Mouse (Mus musculus): ENCODE data around the gene Ccdc163. TPM values are rescaled to one million over a fixed set of nuclear protein-coding genes. Genes with fewer than 3 reads are reported as not detected.

Gene Ccdc163
- polyA plus RNA-seq, 3 experiments from 2014 or later: 29.3 to 64.8 (median 54.4) TPM

DNA sequence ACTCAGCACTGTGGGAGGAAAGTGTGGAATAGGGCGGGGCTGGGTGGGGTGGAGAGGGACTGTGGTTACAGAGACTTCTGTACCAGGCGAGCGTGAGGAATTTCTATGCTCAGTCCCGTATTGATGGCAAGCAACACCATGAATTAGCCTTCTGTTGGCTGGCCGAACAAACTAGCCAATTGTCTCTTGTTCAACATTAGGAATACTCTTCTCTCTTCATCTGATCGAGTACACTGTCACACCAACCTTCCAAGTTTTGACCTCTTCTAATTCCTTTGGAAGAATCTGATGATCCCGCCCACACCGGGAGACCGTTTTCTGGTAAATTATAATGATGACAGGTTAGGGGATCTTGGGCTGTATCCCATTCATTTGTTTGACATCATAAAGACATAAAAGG is 643 bp upstream of the Ccdc163 start:
- ATAC-seq: no peak

- no peak for ATAC-seq
Observed at GRCm38 (mm10) chr4:116708791-116709390, 582 bp downstream of the Ccdc163 start.

DNA sequence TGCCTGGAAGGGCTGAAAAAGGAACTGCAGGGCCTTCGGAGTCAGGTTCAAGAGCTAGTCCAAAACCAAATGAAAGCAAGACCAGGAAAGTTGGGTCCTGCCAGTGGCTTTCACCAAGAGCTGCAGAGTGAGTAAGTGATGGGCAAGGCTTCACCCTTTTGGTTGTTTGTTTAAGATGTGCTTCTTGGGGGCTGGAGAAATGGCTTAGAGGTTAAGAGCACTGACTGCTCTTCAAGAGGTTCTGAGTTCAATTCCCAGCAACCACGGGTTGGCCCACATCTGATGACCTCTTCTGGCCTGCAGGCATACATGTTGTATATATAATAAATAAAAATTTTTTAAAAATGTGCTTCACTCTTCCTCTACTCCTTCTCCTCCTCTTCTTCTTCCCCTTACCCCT is 1.8 kb downstream of the Ccdc163 start:
- no peak for ATAC-seq

DNA sequence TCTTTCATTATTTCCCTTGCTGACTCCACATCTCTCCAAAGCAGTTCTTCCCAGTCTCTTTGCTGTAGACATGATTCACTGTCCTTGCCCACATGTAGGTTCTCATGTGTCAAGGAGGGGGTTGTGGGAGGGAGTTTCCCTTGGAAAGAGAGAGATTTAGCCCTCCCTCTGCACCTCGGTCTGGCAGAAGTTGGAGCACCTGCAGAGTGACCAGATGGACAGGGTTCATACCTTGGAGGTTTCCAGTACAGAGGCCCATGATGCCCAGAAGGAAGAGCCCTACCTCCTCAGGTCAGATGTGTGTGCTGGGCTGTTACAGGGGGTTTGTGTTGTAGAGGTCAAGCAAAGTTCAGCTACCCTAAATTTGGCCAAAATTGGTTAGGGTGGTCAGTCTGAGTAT is 4.2 kb downstream of the Ccdc163 start:
- ATAC-seq: no peak

DNA sequence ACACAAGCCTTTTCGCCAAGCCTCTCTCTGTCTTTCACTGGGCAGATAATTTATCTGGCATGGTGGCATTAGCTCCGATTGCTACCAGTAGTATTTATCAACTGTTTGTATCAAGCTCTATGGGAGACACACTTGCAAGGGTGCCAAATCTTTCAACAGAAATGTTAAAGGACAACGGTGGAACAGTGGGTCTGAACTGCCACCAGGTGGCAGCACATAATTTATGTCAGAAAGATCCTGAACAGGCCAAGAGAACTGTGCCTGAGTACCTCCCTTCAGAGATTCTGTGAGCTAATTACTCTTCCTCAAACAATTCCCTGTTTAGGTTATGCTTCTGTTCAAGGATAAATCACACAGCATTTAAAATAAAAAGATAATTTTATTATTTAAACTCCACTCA is 11.1 kb downstream of the Ccdc163 start:
- peak; percentile 27 for ATAC-seq

DNA sequence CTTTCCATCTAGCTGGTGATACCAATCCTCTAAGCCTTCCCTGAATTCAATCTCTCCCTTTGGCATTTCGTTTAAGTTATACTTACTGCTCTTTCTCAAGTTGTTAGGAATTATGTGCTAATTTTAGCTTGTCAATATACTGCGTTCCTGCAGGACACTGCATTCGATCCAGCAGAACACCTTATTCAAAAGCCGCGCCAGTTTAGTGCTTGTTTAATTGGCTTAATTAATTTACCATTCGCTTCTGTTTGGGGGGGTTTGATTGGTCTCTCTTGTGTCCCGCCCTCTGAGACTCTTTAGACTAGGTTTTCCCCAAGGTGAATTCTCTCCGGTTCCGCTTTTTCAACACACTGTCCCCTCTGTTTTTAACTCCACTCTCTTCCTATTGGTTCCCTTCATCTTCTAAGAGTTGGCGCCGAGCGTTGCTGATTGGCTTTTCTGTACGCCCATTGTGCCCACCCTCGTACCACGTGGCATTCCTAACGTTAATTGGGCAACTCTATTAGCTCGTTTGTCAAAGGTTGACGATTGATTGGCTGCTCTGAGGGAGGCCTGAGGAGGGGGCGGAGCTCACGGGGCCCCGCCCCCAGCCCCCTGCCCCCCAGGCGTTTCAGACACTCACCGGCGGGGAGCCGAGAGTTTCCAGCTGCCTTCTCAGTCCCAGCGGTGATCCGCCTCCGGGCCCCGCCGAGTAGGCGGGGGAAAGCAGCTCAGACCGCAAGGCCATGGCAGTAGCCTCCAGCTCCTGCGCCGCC is 12.2 kb downstream of the Ccdc163 start, which contains the start of gene Tesk2:
TSS of gene Tesk2 (plus strand) at position 606 of the 755 bp plus-strand sequence.
- ATAC-seq: peak; percentile 96

DNA sequence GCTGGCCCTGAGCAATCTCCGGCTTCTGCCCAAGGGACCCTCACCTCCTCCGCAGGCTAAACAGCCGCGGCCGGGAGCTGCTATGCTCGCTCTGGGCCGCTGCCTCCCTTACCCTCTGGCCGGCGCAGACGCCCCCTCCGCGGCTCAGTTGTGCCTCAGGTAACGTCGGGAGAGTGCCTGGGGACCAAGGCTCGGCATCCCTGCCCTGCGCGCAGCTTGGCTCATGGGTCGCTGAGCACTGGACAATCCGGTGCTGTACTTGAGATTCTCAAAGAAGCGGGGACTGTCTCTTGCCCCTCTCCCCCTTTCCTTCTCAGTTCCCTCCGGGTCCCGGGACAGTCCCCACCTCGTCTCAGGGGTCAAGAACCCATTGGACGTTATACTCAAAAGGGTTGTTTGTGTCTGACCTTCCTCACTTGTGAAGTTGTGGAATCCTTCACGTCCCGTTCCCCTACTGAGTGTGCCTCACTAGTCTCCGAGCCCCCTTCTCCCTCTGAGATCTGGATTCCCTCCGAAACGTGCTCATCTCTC is 12.9 kb downstream of the Ccdc163 start:
- ATAC-seq: peak; percentile 6

GRCm38 (mm10) chr4:116722230-116722629 is 13.9 kb downstream of the Ccdc163 start:
- no peak for ATAC-seq

DNA sequence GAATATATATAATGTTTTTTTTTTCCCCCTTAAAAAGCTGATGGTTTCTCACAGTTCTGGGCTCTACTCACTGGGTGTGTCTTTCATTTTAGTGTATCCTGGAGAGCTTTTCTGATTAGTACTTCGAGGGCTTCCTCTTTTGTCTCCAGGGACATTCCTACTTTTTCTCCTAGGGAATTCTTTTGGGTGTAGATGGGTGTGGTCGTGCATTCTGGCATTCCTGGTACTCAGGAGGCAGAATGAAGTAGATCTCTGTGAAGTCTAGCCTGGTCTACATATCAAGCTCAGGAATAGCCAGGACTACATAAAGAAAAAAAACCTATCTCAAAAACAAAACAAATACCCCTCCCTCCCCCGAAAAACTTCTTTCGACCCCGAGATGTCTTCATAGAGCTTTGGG is 17.1 kb downstream of the Ccdc163 start:
- no peak for ATAC-seq

- ATAC-seq: no peak
Observed at GRCm38 (mm10) chr4:116727401-116727800, 19.1 kb downstream of the Ccdc163 start.

GRCm38 (mm10) chr4:116729532-116729931 is 21.2 kb downstream of the Ccdc163 start:
- no peak for ATAC-seq

DNA sequence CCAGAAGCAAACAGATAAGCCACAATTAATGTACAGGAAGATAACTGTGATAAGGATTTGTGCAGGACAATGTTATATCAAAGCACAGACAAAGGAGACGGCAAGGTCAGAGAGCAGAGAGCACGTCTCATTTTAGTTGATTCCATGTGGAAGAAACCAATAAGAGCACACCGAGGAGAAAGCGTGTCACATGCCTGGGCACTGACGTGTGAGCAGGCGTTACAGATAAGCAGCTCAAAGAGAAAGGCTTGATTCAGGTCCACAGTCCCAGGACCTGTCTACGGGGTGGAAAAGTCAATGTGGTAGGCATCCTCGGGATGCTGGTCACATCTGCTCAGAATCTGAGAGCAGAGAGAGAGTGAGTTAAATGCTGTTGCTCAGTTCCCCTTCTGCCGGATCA is 22.8 kb downstream of the Ccdc163 start:
- no peak for ATAC-seq

- no peak for ATAC-seq
Observed at GRCm38 (mm10) chr4:116732355-116732754, 24.0 kb downstream of the Ccdc163 start.

GRCm38 (mm10) chr4:116734996-116735395 is 26.7 kb downstream of the Ccdc163 start:
- ATAC-seq: no peak

GRCm38 (mm10) chr4:116738972-116739751 is 30.9 kb downstream of the Ccdc163 start:
- no peak for ATAC-seq

DNA sequence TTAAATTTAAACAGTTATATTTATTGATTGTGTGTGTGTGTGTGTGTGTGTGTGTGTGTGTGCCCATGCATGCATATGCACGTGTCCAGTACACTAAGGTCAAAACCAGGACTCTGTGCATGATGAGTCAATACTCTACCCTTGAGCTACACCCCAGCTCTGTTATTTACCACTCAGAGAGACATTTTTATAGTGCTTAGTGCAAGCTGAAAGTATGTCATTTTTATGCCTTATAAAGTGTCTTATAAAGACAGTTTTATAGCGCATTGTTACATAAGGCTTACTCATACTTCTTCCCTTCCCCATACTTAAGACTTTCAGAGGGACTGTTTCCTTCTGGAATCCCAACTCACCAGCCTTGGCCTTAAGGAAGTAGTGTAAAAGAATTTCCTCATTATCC is 41.4 kb downstream of the Ccdc163 start:
- ATAC-seq: no peak

- no peak for ATAC-seq
Observed at GRCm38 (mm10) chr4:116761914-116762313, 53.6 kb downstream of the Ccdc163 start.

DNA sequence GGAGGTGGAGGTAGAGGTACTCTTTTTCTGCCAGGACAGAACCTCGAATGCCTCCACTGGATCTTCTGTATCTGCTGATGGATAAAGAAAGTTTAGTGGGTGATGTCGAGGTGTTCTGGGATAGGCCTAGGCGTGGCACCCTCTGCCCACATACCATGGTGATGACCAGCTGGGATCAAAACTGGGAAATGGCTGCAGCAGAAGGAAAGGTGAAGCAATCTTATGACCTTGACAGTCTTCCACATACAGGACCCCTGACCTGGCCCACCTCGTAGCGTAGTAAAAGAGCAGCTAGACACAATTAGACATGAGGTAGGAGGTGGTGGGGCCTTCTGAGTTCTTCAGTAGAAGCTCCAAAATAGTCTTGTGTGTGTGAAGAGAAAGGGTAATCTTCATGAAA is 55.7 kb downstream of the Ccdc163 start:
- ATAC-seq: no peak

- ATAC-seq: no peak
Observed at GRCm38 (mm10) chr4:116768510-116768909, 60.2 kb downstream of the Ccdc163 start.

DNA sequence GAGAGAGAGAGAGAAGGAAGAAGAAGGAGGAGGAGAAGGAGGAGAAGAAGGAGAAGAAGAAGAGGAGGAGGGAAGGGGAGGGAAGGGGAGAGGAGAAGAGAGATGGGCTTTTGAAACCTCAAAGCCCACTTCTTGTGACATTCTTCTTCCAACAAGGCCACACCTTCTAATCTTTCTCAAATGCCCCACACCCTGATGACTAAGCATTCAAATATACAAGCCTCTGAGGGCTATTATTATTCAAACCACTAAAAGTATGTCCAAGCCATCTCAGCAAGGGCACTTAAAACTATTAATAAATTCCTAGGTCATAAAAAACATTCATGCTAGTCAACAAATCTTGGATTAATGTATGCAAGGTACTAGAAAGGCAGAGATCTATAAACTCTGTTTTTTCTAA is 60.8 kb downstream of the Ccdc163 start:
- ATAC-seq: no peak

DNA sequence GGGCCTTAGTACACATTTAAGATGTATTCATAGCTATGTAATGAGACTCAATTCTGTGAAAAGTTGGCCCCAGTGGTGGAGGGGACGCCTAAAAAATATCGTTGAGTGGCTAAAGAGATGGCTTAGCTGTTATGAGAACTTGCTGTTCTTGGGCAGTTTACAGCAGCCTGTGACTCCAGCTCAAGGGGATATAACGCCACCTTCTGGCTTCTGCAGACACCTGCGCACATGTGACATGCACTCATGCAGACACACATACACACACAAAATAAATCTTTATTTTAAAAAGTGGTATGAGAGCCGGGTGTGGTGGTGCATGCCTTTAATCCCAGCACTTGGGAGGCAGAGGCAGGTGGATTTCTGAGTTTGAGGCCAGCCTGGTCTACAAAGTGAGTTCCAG is 68.1 kb downstream of the Ccdc163 start:
- ATAC-seq: no peak

GRCm38 (mm10) chr4:116777079-116777478 is 68.8 kb downstream of the Ccdc163 start:
- ATAC-seq: no peak

GRCm38 (mm10) chr4:116780541-116780940 is 72.2 kb downstream of the Ccdc163 start:
- ATAC-seq: no peak

Data from inflammation-experienced regulatory T-cells, adult 6 months (primary cell).